Mouse (Mus musculus): ENCODE data around the gene Col6a6. TPM values are rescaled to one million over a fixed set of nuclear protein-coding genes. Genes with fewer than 3 reads are reported as not detected.

The Col6a6 gene
- polyA plus RNA-seq, 1 experiment from 2014 or later: 0.32 TPM

GRCm38 (mm10) chr9:105720430-105720829 is 107.5 kb downstream of the Col6a6 start:
- Histone ChIP-seq H3K9ac (no peak overlapping the region), H3K4me2 (replicated peaks) (no peak overlapping the region), H3K36me3 (no peaks in the 10 kb centered on the region), H3K27me3 (replicated peaks) (no peaks in the 10 kb centered on the region), H3K4me1 (no peaks in the 10 kb centered on the region), H3K4me3 (no peak overlapping the region), H3K9me3 (no peaks in the 10 kb centered on the region), H3K27ac (no peak overlapping the region)
- WGBS: 82% methylated on average over 4 of the region's 4 CpGs
- no peak for ATAC-seq (ENCODE audit: low FRiP score, low read depth)

- H3K4me3 ChIP-seq: no peak overlapping the region
- H3K9ac ChIP-seq: no peak overlapping the region
- no peak for ATAC-seq (ENCODE audit: low FRiP score, low read depth)
- no peak overlapping the region for H3K4me2 ChIP-seq (replicated peaks)
- no peaks in the 10 kb centered on the region for H3K36me3 ChIP-seq
- no peaks in the 10 kb centered on the region for H3K27me3 ChIP-seq (replicated peaks)
- no peaks in the 10 kb centered on the region for H3K4me1 ChIP-seq
- no peak overlapping the region for H3K27ac ChIP-seq
- no peaks in the 10 kb centered on the region for H3K9me3 ChIP-seq
- WGBS: 42% methylated on average over 5 of the region's 5 CpGs
These were observed 108.0 kb downstream of the Col6a6 start for GRCm38 (mm10) chr9:105719851-105720395.

- H3K4me1 ChIP-seq: no peaks in the 10 kb centered on the region
- ATAC-seq (ENCODE audit: low FRiP score, low read depth): no peak
- no peak overlapping the region for H3K9ac ChIP-seq
- H3K9me3 ChIP-seq: no peaks in the 10 kb centered on the region
- H3K4me2 ChIP-seq (replicated peaks): no peak overlapping the region
- 77% methylated on average over 7 of the region's 7 CpGs for WGBS
- no peaks in the 10 kb centered on the region for H3K27me3 ChIP-seq (replicated peaks)
- no peaks in the 10 kb centered on the region for H3K36me3 ChIP-seq
- H3K27ac ChIP-seq: no peak overlapping the region
- H3K4me3 ChIP-seq: no peak overlapping the region
These were observed 108.6 kb downstream of the Col6a6 start for GRCm38 (mm10) chr9:105719367-105719766.

GRCm38 (mm10) chr9:105712049-105712448 is 115.9 kb downstream of the Col6a6 start:
- ATAC-seq (ENCODE audit: low FRiP score, low read depth): no peak
- no peaks in the 10 kb centered on the region for H3K4me1 ChIP-seq
- H3K4me3 ChIP-seq: no peak overlapping the region
- no peaks in the 10 kb centered on the region for H3K36me3 ChIP-seq
- 95% methylated on average over 3 of the region's 3 CpGs for WGBS
- no peak overlapping the region for H3K4me2 ChIP-seq (replicated peaks)
- H3K27me3 ChIP-seq (replicated peaks): no peaks in the 10 kb centered on the region
- H3K27ac ChIP-seq: no peak overlapping the region
- no peak overlapping the region for H3K9ac ChIP-seq
- no peaks in the 10 kb centered on the region for H3K9me3 ChIP-seq

- Histone ChIP-seq H3K9ac (no peak overlapping the region), H3K4me1 (no peaks in the 10 kb centered on the region), H3K4me2 (replicated peaks) (no peak overlapping the region), H3K36me3 (no peaks in the 10 kb centered on the region), H3K27ac (no peak overlapping the region), H3K27me3 (replicated peaks) (no peaks in the 10 kb centered on the region), H3K4me3 (no peak overlapping the region), H3K9me3 (no peaks in the 10 kb centered on the region)
- 100% methylated on average over 1 of the region's 1 CpGs for WGBS
- no peak for ATAC-seq (ENCODE audit: low FRiP score, low read depth)
These were observed 122.9 kb downstream of the Col6a6 start for GRCm38 (mm10) chr9:105705011-105705410.

- WGBS: 81% methylated on average over 16 of the region's 16 CpGs
- no peaks in the 10 kb centered on the region for H3K27me3 ChIP-seq (replicated peaks)
- H3K36me3 ChIP-seq: no peaks in the 10 kb centered on the region
These were observed 123.6 kb downstream of the Col6a6 start for GRCm38 (mm10) chr9:105704226-105704932.

GRCm38 (mm10) chr9:105701966-105702365 is 126.0 kb downstream of the Col6a6 start:
- no peaks in the 10 kb centered on the region for H3K36me3 ChIP-seq
- 69% methylated on average over 9 of the region's 9 CpGs for WGBS
- H3K9me3 ChIP-seq: no peaks in the 10 kb centered on the region
- ATAC-seq (ENCODE audit: low FRiP score, low read depth): no peak
- no peaks in the 10 kb centered on the region for H3K4me1 ChIP-seq
- no peak overlapping the region for H3K9ac ChIP-seq
- no peak overlapping the region for H3K4me2 ChIP-seq (replicated peaks)
- H3K4me3 ChIP-seq: no peak overlapping the region
- no peak overlapping the region for H3K27ac ChIP-seq
- H3K27me3 ChIP-seq (replicated peaks): no peaks in the 10 kb centered on the region

More at GRCm38 (mm10) chr9:105704226-105704932, 123.6 kb downstream of the Col6a6 start:
- no peaks in the 10 kb centered on the region for H3K9me3 ChIP-seq
- no peak overlapping the region for H3K27ac ChIP-seq
- ATAC-seq (ENCODE audit: low FRiP score, low read depth): no peak
- H3K9ac ChIP-seq: no peak overlapping the region
- H3K4me3 ChIP-seq: no peak overlapping the region
- no peak overlapping the region for H3K4me2 ChIP-seq (replicated peaks)
- no peaks in the 10 kb centered on the region for H3K4me1 ChIP-seq

- Histone ChIP-seq H3K27ac (no peak overlapping the region), H3K4me3 (no peak overlapping the region), H3K9ac (no peak overlapping the region), H3K4me2 (replicated peaks) (no peak overlapping the region), H3K4me1 (no peaks in the 10 kb centered on the region), H3K9me3 (no peaks in the 10 kb centered on the region), H3K27me3 (replicated peaks) (no peaks in the 10 kb centered on the region), H3K36me3 (no peaks in the 10 kb centered on the region)
- 84% methylated on average over 6 of the region's 6 CpGs for WGBS
- ATAC-seq (ENCODE audit: low FRiP score, low read depth): no peak
These were observed 127.3 kb downstream of the Col6a6 start for GRCm38 (mm10) chr9:105700702-105701101.

- Histone ChIP-seq H3K4me2 (replicated peaks) (no peak overlapping the region), H3K36me3 (no peaks in the 10 kb centered on the region), H3K27me3 (replicated peaks) (no peaks in the 10 kb centered on the region), H3K9ac (no peak overlapping the region), H3K4me3 (no peak overlapping the region), H3K9me3 (no peaks in the 10 kb centered on the region), H3K27ac (no peak overlapping the region), H3K4me1 (no peaks in the 10 kb centered on the region)
- 77% methylated on average over 9 of the region's 9 CpGs for WGBS
- ATAC-seq (ENCODE audit: low FRiP score, low read depth): no peak
These were observed 130.1 kb downstream of the Col6a6 start for GRCm38 (mm10) chr9:105697764-105698396.

- 86% methylated on average over 7 of the region's 7 CpGs for WGBS
- no peak overlapping the region for H3K9ac ChIP-seq
- no peaks in the 10 kb centered on the region for H3K36me3 ChIP-seq
- no peak overlapping the region for H3K27ac ChIP-seq
- no peak overlapping the region for H3K4me3 ChIP-seq
- no peak overlapping the region for H3K4me2 ChIP-seq (replicated peaks)
- no peaks in the 10 kb centered on the region for H3K27me3 ChIP-seq (replicated peaks)
- H3K4me1 ChIP-seq: no peaks in the 10 kb centered on the region
- no peaks in the 10 kb centered on the region for H3K9me3 ChIP-seq
- ATAC-seq (ENCODE audit: low FRiP score, low read depth): no peak
These were observed 131.0 kb downstream of the Col6a6 start for GRCm38 (mm10) chr9:105696818-105697564.

GRCm38 (mm10) chr9:105693854-105694253 is 134.1 kb downstream of the Col6a6 start:
- Histone ChIP-seq H3K4me3 (no peak overlapping the region), H3K4me2 (replicated peaks) (no peak overlapping the region), H3K4me1 (no peaks in the 10 kb centered on the region), H3K36me3 (no peaks in the 10 kb centered on the region; the same call in 1 of the 2 replicates), H3K9me3 (no peaks in the 10 kb centered on the region), H3K27ac (no peak overlapping the region), H3K9ac (no peak overlapping the region), H3K27me3 (replicated peaks) (no peaks in the 10 kb centered on the region)
- 5% methylated on average over 5 of the region's 5 CpGs for WGBS
- no peak for ATAC-seq (ENCODE audit: low FRiP score, low read depth)

- ATAC-seq (ENCODE audit: low FRiP score, low read depth): no peak
- H3K4me2 ChIP-seq (replicated peaks): no peak overlapping the region
- no peaks in the 10 kb centered on the region for H3K9me3 ChIP-seq
- no peak overlapping the region for H3K9ac ChIP-seq
- H3K27ac ChIP-seq: no peak overlapping the region
- H3K27me3 ChIP-seq (replicated peaks): no peaks in the 10 kb centered on the region
- H3K4me1 ChIP-seq: no peaks in the 10 kb centered on the region
- no peak overlapping the region for H3K4me3 ChIP-seq
- peaks cover 6% of the 10 kb centered on the region for H3K36me3 ChIP-seq
- WGBS: 91% methylated on average over 9 of the region's 9 CpGs
These were observed 134.9 kb downstream of the Col6a6 start for GRCm38 (mm10) chr9:105693056-105693455.
